Mouse (Mus musculus) liver, embryonic 14.5 days (tissue): ENCODE measurements around the gene Ppm1l.

ENCODE experiments used
- CTCF ChIP-seq: IDR thresholded peaks from 2 replicates; pipeline ENCODE4 v1.5.1; 2016; ENCODE audit warnings: antibody characterized with exemption, low read depth, control low read depth
- EP300 ChIP-seq: IDR thresholded peaks from 2 replicates; pipeline ENCODE4 v1.6.1; 2016; ENCODE audit warnings: antibody characterized with exemption, low read depth

GRCm38 (mm10) chr3:69340486-69340885 lies 23.8 kb downstream of the Ppm1l start:
- TF ChIP-seq EP300 (peak; percentile 61), CTCF (no peak)
